Mouse (Mus musculus) forebrain, embryonic 16.5 days (tissue): Measurements from ENCODE around the gene Rab3gap2. TPM values are rescaled to one million over a fixed set of nuclear protein-coding genes. Genes with fewer than 3 reads are reported as not detected.

ENCODE experiments used
- ATAC-seq: fragments of 200-750 bp; cut with Nextera tagmentation; 2 replicates; pipeline ENCODE4 v1.8.0; 2017; ENCODE audit warnings: mild to moderate bottlenecking, moderate library complexity
- H3K27ac ChIP-seq: fragments of 300-500 bp; sonication (generic); 2 replicates; pipeline ENCODE4 v1.5.1; 2014; ENCODE audit warnings: low read length, control low read depth
- H3K27me3 ChIP-seq: fragments of 300-500 bp; sonication (generic); replicated peaks from 2 replicates; pipeline ENCODE4 v1.6.1; 2014; ENCODE audit warnings: low read length; ENCODE audit not compliant: control insufficient read depth, insufficient read depth
- H3K36me3 ChIP-seq: fragments of 300-500 bp; sonication (generic); 2 replicates; pipeline ENCODE4 v1.6.1; 2014; ENCODE audit not compliant: control insufficient read depth, insufficient read depth
- H3K4me1 ChIP-seq: fragments of 300-500 bp; sonication (generic); replicated peaks from 2 replicates; pipeline ENCODE4 v1.6.1; 2014; ENCODE audit warnings: low read length; ENCODE audit not compliant: control insufficient read depth, insufficient read depth
- H3K4me2 ChIP-seq: fragments of 300-500 bp; sonication (generic); 2 replicates; pipeline ENCODE4 v1.6.1; 2014; ENCODE audit warnings: mild to moderate bottlenecking, low read length, control low read depth
- H3K4me3 ChIP-seq: fragments of 300-500 bp; sonication (generic); replicated peaks from 2 replicates; pipeline ENCODE4 v1.5.1; 2014; ENCODE audit warnings: mild to moderate bottlenecking, low read length, control low read depth
- H3K9ac ChIP-seq: fragments of 300-500 bp; sonication (generic); replicated peaks from 2 replicates; pipeline ENCODE4 v1.6.1; 2014; ENCODE audit warnings: low read depth, low read length, control low read depth
- H3K9me3 ChIP-seq: fragments of 300-500 bp; sonication (generic); 2 replicates; pipeline ENCODE4 v1.6.1; 2016; ENCODE audit warnings: low read length; ENCODE audit not compliant: control insufficient read depth
- WGBS: fragments of 180-500 bp; shearing (Covaris S2); extraction: QIAGEN DNeasy Blood & Tissue Kit; methylation state at CpG from one replicate; pipeline ENCODE4 v1.1.7; 2014; 5-methylcytosine and 5-hydroxymethylcytosine counted together
- polyA plus RNA-seq: library from polyadenylated mRNA; unstranded; fragments of >200 nt; fragmentation: Nextera tagmentation; extraction: Ambion mirVana; gene quantifications from 2 replicates; pipeline ENCODE4 v1.2.1, GENCODE M21; 2015

Rab3gap2 gene
- polyA plus RNA-seq, 1 experiment from 2014 or later = 30.2 TPM

DNA sequence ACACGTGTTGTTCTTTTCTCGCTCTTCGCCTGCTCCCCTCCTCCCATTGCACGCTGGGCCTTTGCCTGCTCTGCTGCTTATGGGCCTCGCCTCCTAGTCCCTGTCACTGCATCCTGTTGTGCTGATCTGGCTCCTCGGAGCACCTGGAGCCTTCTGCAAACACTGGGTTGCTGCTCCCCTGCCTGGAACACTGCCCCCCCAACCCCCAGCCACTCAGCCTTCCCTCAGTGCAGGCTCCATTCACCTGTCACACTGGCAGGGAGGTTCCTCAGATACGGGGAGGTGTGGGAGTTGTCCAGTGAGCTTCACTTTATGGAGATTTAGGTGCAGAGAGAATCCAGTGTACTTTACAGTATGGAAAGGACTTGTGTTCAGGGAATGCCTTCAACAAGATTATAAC is 41.5 kb downstream of the Rab3gap2 start:
- no peak overlapping the region for H3K27ac ChIP-seq
- 79% methylated on average over 7 of the region's 7 CpGs for WGBS
- H3K4me2 ChIP-seq = no peak overlapping the region
- peaks cover 14% of the 10 kb centered on the region for H3K36me3 ChIP-seq
- ATAC-seq = no peak
- no peaks in the 10 kb centered on the region for H3K9me3 ChIP-seq
- H3K27me3 ChIP-seq = no peaks in the 10 kb centered on the region
- no peak overlapping the region for H3K4me3 ChIP-seq
- no peak overlapping the region for H3K9ac ChIP-seq
- peaks cover 3% of the 10 kb centered on the region for H3K4me1 ChIP-seq

DNA sequence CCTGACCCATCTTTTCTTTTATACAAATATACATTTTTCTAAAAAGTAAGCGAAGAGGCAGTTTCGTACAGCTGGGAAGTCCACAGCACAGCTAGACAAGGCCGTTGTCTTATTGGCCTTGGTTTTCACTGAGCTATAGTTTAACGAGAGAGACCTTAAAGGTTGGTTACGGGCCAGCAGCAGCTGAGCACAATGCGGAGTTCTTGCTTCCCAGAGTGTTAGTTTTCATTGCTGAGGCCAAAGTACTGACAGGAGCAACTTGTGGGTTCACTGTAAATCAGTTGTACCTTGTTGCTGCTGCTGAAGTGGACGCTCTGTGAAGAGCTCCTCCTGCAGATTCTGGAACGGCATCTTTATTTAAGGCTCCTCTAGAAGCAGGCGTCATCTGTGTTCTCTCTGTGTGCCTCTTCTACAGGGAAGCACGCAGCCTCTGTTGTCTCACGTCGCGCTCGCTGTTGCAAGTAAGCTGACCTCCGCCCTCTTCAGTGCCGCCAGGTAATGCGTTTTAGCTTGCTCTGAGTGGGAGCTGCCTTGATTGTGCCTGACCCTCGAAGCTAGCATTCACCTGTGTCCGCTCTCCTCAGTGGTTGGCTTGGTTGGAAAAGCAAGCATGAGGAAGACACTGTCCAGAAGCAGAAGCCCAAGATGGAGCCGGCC is 43.6 kb downstream of the Rab3gap2 start:
- H3K4me3 ChIP-seq = no peak overlapping the region
- H3K27me3 ChIP-seq = no peaks in the 10 kb centered on the region
- WGBS = 88% methylated on average over 20 of the region's 20 CpGs
- ATAC-seq = no peak
- no peak overlapping the region for H3K9ac ChIP-seq
- no peak overlapping the region for H3K4me2 ChIP-seq
- no peaks in the 10 kb centered on the region for H3K9me3 ChIP-seq
- H3K27ac ChIP-seq = no peak overlapping the region
- peaks cover 3% of the 10 kb centered on the region for H3K4me1 ChIP-seq
- H3K36me3 ChIP-seq = peaks cover 12% of the 10 kb centered on the region

DNA sequence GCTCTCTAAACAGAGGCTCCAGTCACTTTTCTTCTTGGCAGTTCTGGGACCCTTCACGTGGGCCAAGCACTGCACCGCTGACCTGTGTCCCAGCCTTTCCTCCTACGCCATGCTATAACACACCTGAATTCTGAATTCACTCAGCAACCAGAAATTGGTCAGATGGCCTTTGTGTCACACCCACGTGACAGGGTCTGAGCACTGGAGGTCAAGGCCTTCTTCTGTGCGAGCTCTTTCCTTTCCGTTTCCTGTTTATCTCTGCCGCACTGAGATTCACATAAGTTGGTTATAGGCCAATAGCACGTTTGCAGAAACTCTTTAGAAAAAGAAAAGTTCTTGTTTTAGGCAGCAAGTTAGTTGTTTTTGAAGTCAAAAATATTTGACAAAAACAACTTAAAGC is 44.8 kb downstream of the Rab3gap2 start:
- Histone ChIP-seq H3K27ac (no peak overlapping the region), H3K36me3 (peaks cover 18% of the 10 kb centered on the region), H3K27me3 (no peaks in the 10 kb centered on the region), H3K4me3 (no peak overlapping the region), H3K4me2 (no peak overlapping the region), H3K4me1 (peaks cover 9% of the 10 kb centered on the region), H3K9me3 (no peaks in the 10 kb centered on the region), H3K9ac (no peak overlapping the region)
- no peak for ATAC-seq
- 90% methylated on average over 8 of the region's 8 CpGs for WGBS

DNA sequence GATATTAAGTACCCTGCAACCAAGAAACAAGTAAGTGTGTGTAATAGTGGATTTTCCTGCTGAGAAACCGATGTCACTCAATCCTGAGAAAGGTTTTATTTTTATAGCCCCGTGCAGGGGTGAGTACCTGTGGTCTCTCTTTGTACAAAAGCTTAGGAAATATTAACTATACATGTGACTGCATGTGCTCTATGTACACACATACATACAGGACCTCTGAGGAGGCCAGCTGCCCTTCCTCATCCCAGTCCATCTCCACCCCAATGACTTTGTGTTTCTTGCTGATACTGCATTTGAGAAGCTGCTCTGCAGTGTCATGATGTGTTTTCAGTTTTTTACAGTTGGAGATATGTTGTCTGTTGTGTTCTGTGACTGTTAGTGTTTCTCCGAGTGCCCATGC is 48.4 kb downstream of the Rab3gap2 start:
- Histone ChIP-seq H3K9me3 (no peaks in the 10 kb centered on the region), H3K4me3 (no peak overlapping the region), H3K27me3 (no peaks in the 10 kb centered on the region), H3K4me2 (no peak overlapping the region), H3K36me3 (peaks cover 13% of the 10 kb centered on the region), H3K9ac (no peak overlapping the region), H3K4me1 (peaks cover 9% of the 10 kb centered on the region), H3K27ac (no peak overlapping the region)
- 85% methylated on average over 3 of the region's 3 CpGs for whole genome bisulfite sequencing
- no peak for ATAC-seq

DNA sequence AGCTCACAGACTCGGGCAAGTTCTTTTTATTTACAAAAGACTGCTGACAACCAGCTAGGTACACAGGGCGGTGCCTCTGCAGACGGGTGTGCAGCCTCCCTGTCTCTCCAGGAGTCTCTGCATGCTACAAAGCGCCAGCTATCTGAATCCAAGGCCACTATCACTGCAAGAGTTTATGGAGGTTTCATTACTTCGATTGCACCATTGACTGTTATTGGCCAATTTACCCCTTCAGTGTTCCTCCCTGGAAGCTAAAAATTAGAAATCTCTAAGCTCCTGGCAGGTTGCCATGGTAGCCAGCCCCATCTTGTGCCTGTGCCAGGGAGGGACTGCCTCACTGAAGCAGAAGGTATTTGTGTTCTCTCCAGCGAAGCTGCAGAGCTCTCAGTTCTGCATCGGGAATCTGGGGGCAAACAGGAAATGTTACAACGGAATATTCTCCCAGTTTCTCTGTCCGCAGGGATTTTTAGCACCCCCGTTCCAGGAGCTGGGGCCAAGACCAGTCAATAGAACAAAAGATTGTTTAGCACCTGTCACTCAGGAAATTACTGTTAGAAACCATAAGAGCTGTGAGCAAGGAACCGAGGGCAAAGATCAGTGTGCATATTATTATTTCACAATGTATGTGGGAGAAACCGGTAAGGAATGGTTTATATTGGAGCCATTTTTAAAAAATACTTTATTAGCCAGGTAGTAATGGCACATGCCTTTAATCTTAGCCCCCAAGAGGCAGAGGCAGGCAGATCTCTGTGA is 49.4 kb downstream of the Rab3gap2 start:
- Histone ChIP-seq H3K9me3 (no peaks in the 10 kb centered on the region), H3K9ac (no peak overlapping the region), H3K4me1 (peaks cover 9% of the 10 kb centered on the region), H3K4me3 (no peak overlapping the region), H3K27ac (peak overlapping the region; percentile 39), H3K4me2 (no peak overlapping the region), H3K27me3 (no peaks in the 10 kb centered on the region), H3K36me3 (peaks cover 13% of the 10 kb centered on the region)
- ATAC-seq = peak; percentile 66; the same call in 1 of the 2 replicates
- 32% methylated on average over 12 of the region's 12 CpGs for WGBS

DNA sequence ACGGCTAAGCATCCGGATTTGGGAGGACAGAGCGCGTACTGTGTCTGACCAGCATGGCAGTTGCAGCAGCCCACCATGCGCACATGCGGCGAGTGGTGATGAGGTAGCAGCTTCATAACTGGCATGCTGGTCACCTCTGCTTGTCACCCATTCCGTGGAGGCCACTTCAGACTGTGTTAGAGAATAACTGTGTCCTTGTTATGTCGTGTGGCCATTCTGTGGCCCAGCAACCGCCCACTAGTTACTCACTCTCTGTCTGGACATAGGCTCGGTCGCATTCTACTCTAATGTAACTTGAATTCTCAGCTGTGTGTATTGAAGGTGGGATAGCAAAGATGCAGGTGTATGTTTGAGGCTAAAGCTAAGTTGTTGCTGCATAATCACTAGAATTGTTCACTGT is 51.4 kb downstream of the Rab3gap2 start:
- no peak for ATAC-seq
- 94% methylated on average over 12 of the region's 12 CpGs for WGBS
- Histone ChIP-seq H3K4me2 (no peak overlapping the region), H3K9me3 (no peaks in the 10 kb centered on the region), H3K4me1 (peaks cover 9% of the 10 kb centered on the region), H3K36me3 (peaks cover 15% of the 10 kb centered on the region), H3K27me3 (no peaks in the 10 kb centered on the region), H3K4me3 (no peak overlapping the region), H3K9ac (no peak overlapping the region), H3K27ac (no peak overlapping the region)

DNA sequence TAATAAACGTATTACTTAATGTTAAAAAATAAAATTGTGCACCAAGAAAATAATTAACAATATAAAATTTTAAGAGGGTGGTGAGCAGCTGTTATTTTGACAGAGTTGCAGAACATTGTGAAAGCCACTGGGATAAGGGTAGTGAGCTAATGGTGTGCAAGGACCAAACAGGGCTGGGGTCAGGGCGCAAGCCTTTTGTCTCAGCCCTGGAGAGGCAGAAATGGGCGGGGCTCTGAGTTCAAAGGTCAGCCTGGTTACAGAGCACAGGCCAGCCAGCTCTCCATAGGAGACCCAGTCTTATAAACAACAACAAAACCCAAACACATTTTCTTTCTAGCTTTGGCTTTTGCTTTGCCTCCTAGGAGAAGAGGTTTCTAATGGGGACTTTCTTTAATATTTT is 52.8 kb downstream of the Rab3gap2 start:
- H3K9ac ChIP-seq = no peak overlapping the region
- no peak overlapping the region for H3K27ac ChIP-seq
- H3K36me3 ChIP-seq = peaks cover 18% of the 10 kb centered on the region
- ATAC-seq = no peak
- H3K9me3 ChIP-seq = no peaks in the 10 kb centered on the region
- WGBS = 36% methylated on average over 3 of the region's 3 CpGs
- no peak overlapping the region for H3K4me2 ChIP-seq
- no peak overlapping the region for H3K4me3 ChIP-seq
- peaks cover 9% of the 10 kb centered on the region for H3K4me1 ChIP-seq
- H3K27me3 ChIP-seq = no peaks in the 10 kb centered on the region

DNA sequence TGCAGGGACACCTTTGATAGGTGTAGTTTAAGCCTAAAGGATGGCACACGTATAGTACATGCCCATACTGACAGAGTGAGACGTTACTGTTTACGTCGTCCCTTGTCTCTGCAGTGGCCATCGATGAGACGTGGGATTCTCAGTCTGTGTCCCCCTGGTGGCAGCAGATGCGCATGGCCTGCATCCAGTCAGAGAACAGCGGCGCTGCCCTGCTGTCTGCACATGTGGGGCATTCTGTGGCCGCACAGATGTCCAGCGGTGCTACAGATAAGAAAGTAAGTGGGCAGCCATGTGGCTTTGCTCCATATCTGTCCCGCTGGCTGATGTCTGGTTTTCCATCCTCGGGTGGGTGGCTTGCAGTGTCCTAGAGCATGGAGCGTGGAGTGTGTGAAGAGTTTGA is 58.6 kb downstream of the Rab3gap2 start:
- Histone ChIP-seq H3K4me3 (no peak overlapping the region), H3K4me2 (no peak overlapping the region), H3K9ac (no peak overlapping the region), H3K4me1 (no peaks in the 10 kb centered on the region), H3K36me3 (peaks cover 21% of the 10 kb centered on the region), H3K9me3 (no peaks in the 10 kb centered on the region), H3K27ac (no peak overlapping the region), H3K27me3 (no peaks in the 10 kb centered on the region)
- 62% methylated on average over 14 of the region's 14 CpGs for WGBS
- no peak for ATAC-seq

DNA sequence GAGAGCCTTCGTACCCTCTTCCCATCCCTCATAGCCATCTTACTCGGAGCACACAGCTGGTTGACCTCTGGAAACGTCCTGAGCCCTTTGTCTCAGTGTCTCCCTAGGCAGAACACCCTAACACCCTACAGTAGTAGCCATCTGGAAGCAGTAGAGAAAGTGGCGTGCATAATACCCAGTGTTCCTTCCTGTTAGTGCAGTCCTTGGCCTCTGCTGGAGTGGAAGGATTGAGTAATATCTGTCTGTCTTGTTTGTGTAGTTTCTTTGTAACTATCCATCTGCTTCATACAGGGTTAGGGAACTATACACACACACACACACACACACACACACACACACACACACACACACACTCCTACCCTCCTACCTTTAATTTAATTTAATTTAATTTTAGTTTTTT is 64.8 kb downstream of the Rab3gap2 start:
- no peak overlapping the region for H3K9ac ChIP-seq
- H3K27ac ChIP-seq = no peak overlapping the region
- H3K4me1 ChIP-seq = no peaks in the 10 kb centered on the region
- H3K36me3 ChIP-seq = peaks cover 37% of the 10 kb centered on the region
- no peaks in the 10 kb centered on the region for H3K9me3 ChIP-seq
- H3K4me2 ChIP-seq = no peak overlapping the region
- H3K27me3 ChIP-seq = no peaks in the 10 kb centered on the region
- H3K4me3 ChIP-seq = no peak overlapping the region
- WGBS = 86% methylated on average over 4 of the region's 4 CpGs
- ATAC-seq = no peak
